Mouse (Mus musculus): ENCODE results near the gene Dhfr.

DNA sequence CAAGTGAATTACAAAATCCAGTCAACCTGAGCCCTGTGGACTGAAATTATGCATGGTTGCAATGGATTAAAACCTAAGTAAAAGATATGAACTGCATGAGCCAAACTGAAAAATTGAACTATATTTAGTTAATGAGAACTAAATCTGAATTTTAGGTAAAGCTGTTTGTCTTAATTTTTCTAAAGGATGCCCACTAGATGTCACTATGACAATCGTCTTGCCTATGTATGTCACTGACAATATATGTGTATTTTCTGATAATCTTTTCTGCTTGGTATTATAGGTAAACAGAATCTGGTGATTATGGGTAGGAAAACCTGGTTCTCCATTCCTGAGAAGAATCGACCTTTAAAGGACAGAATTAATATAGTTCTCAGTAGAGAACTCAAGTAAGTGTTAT, 3.1 kb downstream of the Dhfr start:
- TF ChIP-seq CTCF (conservative IDR thresholded peaks at IDR 0.05; ENCODE audit: insufficient read depth, insufficient read length, low read depth, low read length) (no peak), POLR2A (IDR thresholded peaks at IDR 0.05; ENCODE audit: low read depth, low read length) (no peak)
